Mouse (Mus musculus) embryo, embryonic 11 days (tissue): Measurements from ENCODE around the gene Clk1.
A peak's percentile ranks its signal among the peaks of the same experiment; 100 is the strongest.

ENCODE experiments used
- DNase-seq: peaks from one replicate; pipeline ENCODE4 v3.0.0-alpha.2; 2015

Clk1 gene

GRCm38 (mm10) chr1:58423371-58424248 lies at the start of gene Clk1:
Gene Clk1, minus strand, starts transcription at chr1:58424066.
- DNase-seq = peak; percentile 95

GRCm38 (mm10) chr1:58465561-58465960 lies 41.7 kb upstream of the Clk1 start:
- no peak for DNase-seq

- no peak for DNase-seq
Measured at GRCm38 (mm10) chr1:58465042-58465441, 41.2 kb upstream of the Clk1 start.

- DNase-seq = no peak
Measured at GRCm38 (mm10) chr1:58463935-58464334, 40.1 kb upstream of the Clk1 start.

DNA sequence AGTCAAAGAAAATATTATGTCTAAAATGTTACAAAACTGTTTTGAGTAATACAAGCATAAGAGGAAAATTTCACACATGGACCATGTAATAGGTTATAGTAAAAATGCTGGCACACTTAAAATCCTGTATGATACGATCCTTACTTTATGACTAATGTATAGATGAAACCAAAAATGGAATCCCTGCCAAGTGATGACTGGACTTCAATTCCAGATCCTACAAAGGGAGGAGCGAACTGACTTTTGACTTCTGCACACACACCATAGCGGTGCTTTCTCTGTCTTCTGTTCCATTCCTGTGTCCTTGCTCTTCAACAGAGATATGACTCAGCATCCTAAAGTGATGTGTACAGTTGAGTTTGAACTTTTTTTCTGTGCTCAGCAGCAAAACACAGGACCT lies 36.7 kb upstream of the Clk1 start:
- DNase-seq = no peak

- no peak for DNase-seq
Measured at GRCm38 (mm10) chr1:58458867-58459266, 35.0 kb upstream of the Clk1 start.

DNA sequence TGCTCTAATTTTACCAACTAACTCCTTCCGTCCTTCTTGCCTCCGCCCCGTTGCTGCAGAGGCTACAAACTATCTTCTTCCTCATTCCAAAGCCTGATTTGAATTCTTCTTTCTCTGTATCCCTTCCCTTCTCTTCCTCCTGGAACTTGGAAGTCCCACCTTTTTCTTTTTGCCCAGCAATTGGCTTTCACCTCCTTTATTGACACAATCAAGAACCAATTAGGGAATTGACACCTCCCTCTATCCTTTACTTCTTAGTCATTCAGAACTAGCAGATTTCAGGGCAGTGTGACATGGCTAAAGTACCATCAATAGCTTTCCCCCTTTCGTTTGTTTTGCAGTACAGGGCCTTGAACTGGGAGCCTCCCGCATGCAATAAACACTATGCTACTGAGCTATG lies 34.3 kb upstream of the Clk1 start:
- no peak for DNase-seq

DNA sequence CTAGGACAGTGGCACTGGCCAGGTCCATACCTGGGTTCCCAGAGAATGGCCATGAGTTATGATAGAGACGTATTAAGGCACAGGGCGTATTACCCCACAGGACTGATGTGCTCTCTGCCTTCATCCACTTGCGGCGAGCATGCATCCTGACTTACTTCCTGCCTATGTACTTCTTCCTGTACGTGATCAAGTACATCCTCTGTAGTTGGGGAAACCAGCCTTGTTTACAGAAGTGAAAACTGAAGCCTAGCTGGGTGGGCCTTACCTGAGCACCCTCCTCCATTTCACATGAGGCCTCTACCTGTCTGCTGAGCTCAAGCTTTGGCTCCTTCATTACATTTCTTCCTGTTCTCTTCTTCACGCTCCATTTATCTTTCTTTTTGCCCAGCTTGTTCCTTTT lies 30.4 kb upstream of the Clk1 start:
- no peak for DNase-seq

DNA sequence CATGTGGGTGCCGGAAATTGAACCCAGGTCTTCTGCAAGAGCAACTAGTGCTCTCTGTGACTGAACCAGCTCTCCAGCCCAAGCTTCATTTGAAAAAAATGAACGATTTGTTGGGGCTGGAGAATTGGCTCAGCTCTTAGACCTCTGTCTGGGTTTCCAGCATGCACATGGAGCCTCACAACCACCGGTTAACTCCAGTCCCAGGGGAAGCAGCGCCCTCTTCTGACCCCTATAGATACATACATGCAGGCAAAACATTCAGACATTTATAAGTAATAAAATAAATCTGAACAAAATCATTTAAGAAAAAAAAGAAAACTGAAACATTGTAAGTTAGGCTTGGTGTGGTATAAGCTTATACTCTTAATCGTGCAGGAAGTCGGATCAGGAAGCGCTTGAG lies 24.5 kb upstream of the Clk1 start:
- no peak for DNase-seq

DNA sequence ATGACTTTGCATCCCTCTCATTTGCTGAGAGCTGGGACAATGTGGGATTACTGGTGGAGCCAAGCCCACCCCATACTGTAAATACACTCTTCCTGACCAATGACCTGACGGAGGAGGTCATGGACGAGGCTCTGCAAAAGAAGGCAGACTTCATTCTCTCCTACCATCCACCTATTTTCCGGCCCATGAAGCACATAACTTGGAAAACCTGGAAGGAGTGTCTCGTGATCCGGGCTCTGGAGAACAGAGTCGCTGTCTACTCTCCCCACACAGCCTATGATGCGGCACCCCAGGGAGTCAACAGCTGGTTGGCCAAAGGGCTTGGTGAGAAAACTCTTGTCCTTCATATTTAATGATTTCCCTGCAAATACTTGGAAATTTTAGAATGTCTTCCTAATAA lies 23.9 kb upstream of the Clk1 start:
- DNase-seq = no peak

- DNase-seq = peak; percentile 6
Measured at GRCm38 (mm10) chr1:58445861-58446260, 22.0 kb upstream of the Clk1 start.

- DNase-seq = peak; percentile 91
Measured at GRCm38 (mm10) chr1:58445143-58445722, 21.4 kb upstream of the Clk1 start, which contains the start of the genes Nif3l1 and Ppil3. Gene Nif3l1, plus strand, starts transcription at chr1:58445151. Gene Ppil3, minus strand, starts transcription at chr1:58445486.

DNA sequence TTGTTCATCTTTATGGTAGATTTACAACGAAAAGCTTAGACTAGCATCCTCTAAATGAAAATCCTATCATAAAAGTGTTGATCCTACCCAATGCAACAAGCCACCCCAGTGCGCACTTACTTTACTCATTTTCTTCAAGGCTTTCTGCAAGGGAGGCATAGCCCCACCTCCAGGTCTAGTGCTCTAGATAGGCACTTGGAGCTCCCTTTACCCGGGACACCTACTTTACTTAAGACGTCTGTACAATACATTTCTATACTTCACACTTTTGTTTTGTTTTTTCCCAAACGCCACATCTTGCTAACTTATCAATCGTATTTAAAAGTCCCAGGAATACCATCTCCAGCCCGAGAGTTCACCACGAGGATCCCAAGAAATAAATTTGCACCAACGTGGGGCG lies 20.8 kb upstream of the Clk1 start:
- peak; percentile 31 for DNase-seq

DNA sequence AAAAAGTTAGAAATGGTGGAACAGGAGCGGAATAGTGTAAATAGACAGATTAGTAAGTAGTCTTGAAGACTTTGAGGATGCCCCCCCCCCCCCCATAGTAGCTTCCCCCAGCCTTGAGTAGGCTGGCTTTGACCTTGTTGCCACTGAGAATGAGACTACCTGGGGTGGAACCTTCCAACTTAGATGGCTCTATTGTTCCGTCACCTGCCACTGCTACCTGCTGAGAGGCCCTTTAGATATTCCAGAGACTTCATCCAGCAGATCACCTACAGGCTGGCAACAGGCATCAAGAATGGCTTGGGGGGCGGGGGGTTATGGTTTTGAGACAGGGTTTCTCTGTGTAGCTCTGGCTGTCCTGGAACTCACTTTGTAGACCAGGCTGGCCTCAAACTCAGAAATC lies 685 bp upstream of the Clk1 start:
- no peak for DNase-seq

- peak; percentile 79 for DNase-seq
Measured at GRCm38 (mm10) chr1:58422879-58423278, 987 bp downstream of the Clk1 start.

GRCm38 (mm10) chr1:58420961-58421360 lies 2.9 kb downstream of the Clk1 start:
- DNase-seq = no peak

- no peak for DNase-seq
Measured at GRCm38 (mm10) chr1:58420032-58420431, 3.8 kb downstream of the Clk1 start.

DNA sequence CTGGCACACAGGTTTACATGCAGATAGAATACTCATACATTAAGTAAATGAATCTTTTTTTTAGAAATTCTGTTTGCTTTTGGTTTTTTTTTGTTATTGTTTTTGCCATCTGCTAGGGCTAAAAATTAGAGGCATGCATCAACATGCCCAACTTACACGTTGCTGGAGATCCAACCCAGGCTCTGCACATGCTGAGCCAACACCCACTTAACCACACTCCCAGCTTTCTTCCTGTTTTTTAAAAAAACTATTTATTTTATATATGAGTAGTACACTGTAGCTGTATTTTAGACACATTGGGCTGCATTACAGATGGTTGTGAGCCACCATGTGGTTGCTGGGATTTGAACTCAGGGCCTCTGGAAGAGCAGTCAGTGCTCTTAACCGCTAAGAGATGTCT lies 7.8 kb downstream of the Clk1 start:
- DNase-seq = no peak

DNA sequence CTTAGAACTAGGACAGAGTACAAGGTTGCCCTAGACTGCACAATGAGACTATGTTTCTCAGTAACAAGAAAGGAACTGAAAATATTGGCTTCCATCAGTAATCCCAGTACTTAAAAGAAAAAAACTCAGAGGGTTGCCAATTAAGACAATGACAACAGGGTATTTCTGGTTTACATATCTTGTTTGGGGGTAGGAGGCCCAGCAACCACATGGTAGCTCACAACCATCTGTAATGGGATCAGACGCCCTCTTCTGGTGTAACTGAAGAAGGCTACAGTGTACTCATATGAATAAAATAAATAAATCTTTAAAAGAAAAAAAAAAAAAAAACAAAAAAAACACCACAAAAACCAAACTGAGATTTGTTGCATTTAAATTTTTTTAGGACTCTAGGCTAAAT lies 8.4 kb downstream of the Clk1 start:
- no peak for DNase-seq

DNA sequence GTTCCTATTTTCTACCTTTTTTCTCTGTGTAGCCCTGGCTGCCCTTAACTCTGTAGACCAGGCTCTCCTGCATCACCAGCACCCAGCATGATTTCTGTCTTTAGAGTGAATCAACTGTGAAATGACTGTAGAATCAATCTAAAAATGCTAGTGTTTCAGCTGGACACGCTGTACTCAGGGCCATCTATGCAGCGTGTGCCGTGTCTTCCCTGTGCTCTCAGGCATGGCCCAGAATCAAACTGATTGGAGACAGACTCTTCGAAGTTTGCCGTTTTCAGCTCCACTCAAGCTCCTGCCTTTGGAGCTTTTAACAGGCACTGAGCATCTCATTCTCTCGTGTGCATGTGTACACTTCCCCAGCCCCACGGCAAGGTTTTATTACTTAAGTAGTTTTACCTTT lies 13.1 kb downstream of the Clk1 start:
- no peak for DNase-seq

GRCm38 (mm10) chr1:58410198-58410588 lies 13.7 kb downstream of the Clk1 start:
- no peak for DNase-seq

DNA sequence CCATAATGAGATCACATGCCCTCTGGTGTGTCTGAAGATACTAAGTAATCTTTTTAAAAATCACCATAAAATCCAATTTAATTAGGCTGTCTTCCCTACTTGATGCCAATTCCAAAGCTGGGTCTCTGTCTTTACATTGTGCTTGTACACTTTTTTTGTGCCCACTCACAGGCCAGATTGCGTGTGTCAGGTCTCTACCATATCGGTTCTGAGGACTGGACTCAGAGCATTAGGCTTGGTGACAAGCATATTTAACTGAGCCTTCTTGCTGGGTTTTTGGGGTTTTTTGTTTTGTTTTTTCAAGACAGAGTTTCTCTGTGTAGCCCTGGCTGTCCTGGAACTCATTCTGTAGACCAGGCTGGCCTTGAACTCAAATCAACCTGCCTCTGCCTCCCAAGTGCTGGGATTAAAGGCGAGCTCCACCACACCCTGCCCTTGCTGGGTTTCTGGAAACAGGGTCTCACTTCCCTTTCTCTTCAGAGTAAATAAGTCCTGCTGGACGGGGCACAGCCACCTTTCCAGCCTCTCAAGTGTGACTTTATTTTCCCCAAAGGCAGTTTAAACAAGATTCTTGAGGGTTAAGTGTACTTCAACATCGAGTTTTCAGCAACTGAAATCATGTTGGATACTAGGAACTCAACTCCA lies 14.2 kb downstream of the Clk1 start:
- DNase-seq = no peak

- no peak for DNase-seq
Measured at GRCm38 (mm10) chr1:58408141-58408540, 15.7 kb downstream of the Clk1 start.

GRCm38 (mm10) chr1:58407321-58407720 lies 16.5 kb downstream of the Clk1 start:
- no peak for DNase-seq
